Mouse (Mus musculus): ENCODE measurements at regions not wholly inside any gene's neighbourhood (a gene's known extent, or its start where the extent isn't known, plus 50 kb on each side); places are given as distances from the start of the nearest gene placed in this dataset.

- DNase-seq (ENCODE audit: low spot score) = no peak
Observed at GRCm38 (mm10) chr12:73446148-73446547, 100.0 kb downstream of the Tmem30b start.

- DNase-seq (ENCODE audit: low spot score) = no peak
Observed at GRCm38 (mm10) chr12:73445562-73445961, 100.6 kb downstream of the Tmem30b start.

GRCm38 (mm10) chr12:73445128-73445527, 101.1 kb downstream of the Tmem30b start:
- no peak for DNase-seq (ENCODE audit: low spot score)

GRCm38 (mm10) chr12:73441326-73441725, 104.9 kb downstream of the Tmem30b start:
- no peak for DNase-seq (ENCODE audit: low spot score)

GRCm38 (mm10) chr12:73434684-73435083, 111.5 kb downstream of the Tmem30b start:
- DNase-seq (ENCODE audit: low spot score) = no peak

- DNase-seq (ENCODE audit: low spot score) = no peak
Observed at GRCm38 (mm10) chr12:73432546-73432945, 113.6 kb downstream of the Tmem30b start.

GRCm38 (mm10) chr12:73428171-73428570, 118.0 kb downstream of the Tmem30b start:
- no peak for DNase-seq (ENCODE audit: low spot score)

GRCm38 (mm10) chr12:73424814-73425213, 121.4 kb downstream of the Tmem30b start:
- DNase-seq (ENCODE audit: low spot score) = no peak

GRCm38 (mm10) chr12:73417101-73417500, 129.1 kb downstream of the Tmem30b start:
- DNase-seq (ENCODE audit: low spot score) = no peak

GRCm38 (mm10) chr12:73416367-73416897, 129.8 kb downstream of the Tmem30b start:
- DNase-seq (ENCODE audit: low spot score) = no peak

- DNase-seq (ENCODE audit: low spot score) = no peak
Observed at GRCm38 (mm10) chr12:73415856-73416366, 129.3 kb downstream of the Slc38a6 start.

- no peak for DNase-seq (ENCODE audit: low spot score)
Observed at GRCm38 (mm10) chr12:73413439-73414196, 127.0 kb downstream of the Slc38a6 start.

- DNase-seq (ENCODE audit: low spot score) = no peak
Observed at GRCm38 (mm10) chr12:73412500-73412899, 125.9 kb downstream of the Slc38a6 start.

- no peak for DNase-seq (ENCODE audit: low spot score)
Observed at GRCm38 (mm10) chr12:73410924-73411323, 124.3 kb downstream of the Slc38a6 start.

- no peak for DNase-seq (ENCODE audit: low spot score)
Observed at GRCm38 (mm10) chr12:73409481-73410085, 123.0 kb downstream of the Slc38a6 start.

GRCm38 (mm10) chr12:73408614-73409013, 122.0 kb downstream of the Slc38a6 start:
- peak; percentile 31 for DNase-seq (ENCODE audit: low spot score)

GRCm38 (mm10) chr12:73408165-73408564, 121.6 kb downstream of the Slc38a6 start:
- DNase-seq (ENCODE audit: low spot score) = no peak

- no peak for DNase-seq (ENCODE audit: low spot score)
Observed at GRCm38 (mm10) chr12:73406556-73407087, 120.0 kb downstream of the Slc38a6 start.

- DNase-seq (ENCODE audit: low spot score) = no peak
Observed at GRCm38 (mm10) chr12:73405583-73405982, 119.0 kb downstream of the Slc38a6 start.

- no peak for DNase-seq (ENCODE audit: low spot score)
Observed at GRCm38 (mm10) chr12:73405106-73405505, 118.5 kb downstream of the Slc38a6 start.

- DNase-seq (ENCODE audit: low spot score) = no peak
Observed at GRCm38 (mm10) chr12:73403906-73404474, 117.4 kb downstream of the Slc38a6 start.
